Mouse (Mus musculus) thymus, postnatal 10 days (tissue): ENCODE results near the gene Clec16a.

Experiments
- DNase-seq, 2 experiments: peaks; one replicate each; pipeline ENCODE4 v3.0.0; 2021; ENCODE audit warnings: low spot score in 2 of 2

Clec16a gene

DNA sequence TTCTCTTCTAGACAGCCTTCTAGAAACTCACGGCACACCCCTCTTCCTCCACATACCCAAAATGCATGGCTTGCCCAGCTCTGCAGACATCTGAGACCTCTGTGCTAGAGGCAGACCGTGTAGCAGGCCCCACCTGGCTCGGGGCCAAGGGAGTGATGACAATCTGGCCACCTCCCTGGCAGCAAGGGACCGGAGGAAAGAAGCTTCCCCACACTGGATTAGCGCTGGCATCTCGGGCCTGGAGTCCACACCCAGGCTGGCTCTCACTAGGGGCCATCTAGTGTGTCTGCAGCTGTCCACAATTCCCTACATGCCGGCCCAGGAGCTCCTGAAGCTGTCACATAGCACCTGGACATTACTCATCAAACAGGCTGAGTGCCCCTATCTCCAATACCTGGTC lies 10.6 kb upstream of the Clec16a start:
- no peak for DNase-seq

GRCm38 (mm10) chr16:10536323-10536722 lies 8.8 kb upstream of the Clec16a start:
- no peak for DNase-seq

GRCm38 (mm10) chr16:10536961-10537360 lies 8.2 kb upstream of the Clec16a start:
- no peak for DNase-seq

GRCm38 (mm10) chr16:10540763-10541597 lies 4.2 kb upstream of the Clec16a start:
- no peak for DNase-seq

- DNase-seq: no peak
Measured at GRCm38 (mm10) chr16:10541598-10541930, 3.6 kb upstream of the Clec16a start.

GRCm38 (mm10) chr16:10542266-10542665 lies 2.9 kb upstream of the Clec16a start:
- peak in 1 of 2 experiments; percentile 20 for DNase-seq

- peak; percentile 93 to 96 for DNase-seq
Measured at GRCm38 (mm10) chr16:10542698-10543365, 2.3 kb upstream of the Clec16a start, which contains the start of gene Dexi. Gene Dexi, minus strand, starts transcription at chr16:10543054.

GRCm38 (mm10) chr16:10546865-10547264 lies 1.7 kb downstream of the Clec16a start:
- DNase-seq: no peak

DNA sequence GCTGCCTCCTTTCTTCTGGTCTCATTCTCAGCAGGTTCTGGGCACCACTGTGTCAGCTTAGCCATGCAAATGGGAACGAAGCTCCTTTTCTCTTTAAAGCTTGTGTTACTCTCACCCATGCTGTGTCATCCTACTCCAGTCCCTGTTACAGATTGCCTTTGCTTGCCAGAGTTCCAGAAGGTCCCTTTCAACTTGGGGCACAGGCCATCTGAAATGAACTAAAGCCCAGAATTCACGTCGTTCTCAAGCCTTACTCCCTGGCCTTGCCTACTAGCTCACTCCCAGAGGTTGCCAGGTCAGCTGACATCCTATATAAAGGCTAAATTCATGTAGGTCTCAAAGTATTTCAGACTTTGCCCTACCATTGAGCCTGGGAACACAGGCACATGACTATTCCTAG lies 3.8 kb downstream of the Clec16a start:
- no peak for DNase-seq

DNA sequence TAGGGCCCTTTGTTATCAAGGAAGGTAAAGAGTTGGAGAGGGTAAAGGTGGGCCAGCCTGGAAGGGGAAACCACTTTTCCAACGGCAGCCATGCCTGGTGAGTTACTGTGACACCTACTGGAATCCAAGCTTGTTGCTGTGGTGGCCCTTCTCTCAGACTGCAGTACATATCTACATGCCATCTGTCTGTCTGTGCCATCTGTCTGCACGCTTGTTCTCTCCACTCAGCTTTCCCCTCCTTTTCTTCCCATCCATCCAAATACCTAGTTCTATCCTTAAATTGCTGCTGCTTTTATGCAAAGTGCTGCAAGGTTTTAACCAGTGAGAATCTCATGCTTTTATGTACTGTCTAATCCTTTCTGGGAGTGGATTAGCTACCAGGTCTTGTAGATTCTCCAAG lies 4.5 kb downstream of the Clec16a start:
- DNase-seq: no peak

- no peak for DNase-seq
Measured at GRCm38 (mm10) chr16:10551592-10551991, 6.5 kb downstream of the Clec16a start.

DNA sequence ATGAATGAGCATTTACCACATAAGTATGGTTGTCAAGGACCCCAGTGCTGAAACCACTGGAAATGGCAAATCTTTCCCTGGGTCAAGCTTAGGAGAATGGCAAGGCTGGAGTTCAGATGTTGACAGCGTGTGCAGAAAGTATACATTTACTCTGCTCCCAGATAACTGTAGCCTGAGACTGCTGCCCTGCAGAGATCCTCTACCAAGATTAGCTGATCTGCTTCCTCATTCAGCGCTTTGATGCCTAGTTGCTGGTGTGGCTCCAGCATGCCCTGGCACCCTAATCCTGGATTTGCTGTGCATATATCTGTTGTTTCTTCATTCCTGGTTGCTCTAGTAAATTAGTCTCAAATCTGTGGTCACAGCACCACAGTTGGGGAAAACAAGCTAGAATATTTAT lies 8.7 kb downstream of the Clec16a start:
- DNase-seq: no peak

DNA sequence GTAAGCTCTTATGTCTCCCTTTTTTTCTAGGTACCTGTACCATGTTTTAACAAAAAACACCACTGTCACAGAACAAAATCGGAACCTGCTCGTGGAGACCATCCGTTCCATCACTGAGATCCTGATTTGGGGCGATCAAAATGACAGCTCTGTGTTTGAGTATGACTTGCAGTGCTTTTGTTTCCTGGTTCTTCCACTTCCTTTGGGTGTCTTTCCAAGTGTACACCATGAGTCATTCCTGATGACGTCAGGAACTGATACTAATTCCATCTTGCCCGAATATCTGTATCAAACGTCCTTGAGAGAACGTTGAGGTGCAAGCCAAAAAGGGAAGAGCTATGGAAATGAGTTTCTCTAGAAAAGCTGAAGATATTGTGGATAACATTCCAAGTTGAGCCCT lies 14.9 kb downstream of the Clec16a start:
- DNase-seq: no peak

DNA sequence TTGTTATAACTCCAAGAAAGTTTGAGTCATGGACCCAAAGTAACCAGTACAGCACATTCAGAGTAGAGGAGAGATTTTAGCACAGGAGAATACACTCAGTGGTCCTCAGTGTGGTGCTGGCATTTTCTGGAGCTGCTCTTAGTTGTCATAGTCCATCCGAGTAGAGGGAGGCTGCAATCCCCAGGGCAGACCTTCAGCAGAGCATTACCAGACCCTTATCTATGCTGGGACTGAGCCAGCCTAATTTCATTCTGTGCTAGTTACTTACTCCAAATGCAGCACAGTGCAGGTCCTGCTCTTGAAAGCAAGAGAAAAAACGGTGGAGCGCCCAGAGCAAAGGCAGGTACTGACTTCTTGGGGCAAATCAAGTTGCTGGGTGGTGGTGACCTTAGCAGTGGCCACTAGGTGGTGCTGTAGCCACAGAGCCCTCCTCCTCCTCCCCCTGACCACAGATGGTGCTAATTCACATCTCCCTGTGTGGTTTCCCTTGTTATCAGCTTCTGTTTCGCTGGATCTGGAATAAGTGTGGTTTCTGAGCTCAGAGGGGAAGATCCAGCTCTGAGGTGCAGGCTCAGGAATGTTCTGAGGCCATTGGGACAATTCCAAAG lies 20.2 kb downstream of the Clec16a start:
- DNase-seq: peak; percentile 60 to 81

DNA sequence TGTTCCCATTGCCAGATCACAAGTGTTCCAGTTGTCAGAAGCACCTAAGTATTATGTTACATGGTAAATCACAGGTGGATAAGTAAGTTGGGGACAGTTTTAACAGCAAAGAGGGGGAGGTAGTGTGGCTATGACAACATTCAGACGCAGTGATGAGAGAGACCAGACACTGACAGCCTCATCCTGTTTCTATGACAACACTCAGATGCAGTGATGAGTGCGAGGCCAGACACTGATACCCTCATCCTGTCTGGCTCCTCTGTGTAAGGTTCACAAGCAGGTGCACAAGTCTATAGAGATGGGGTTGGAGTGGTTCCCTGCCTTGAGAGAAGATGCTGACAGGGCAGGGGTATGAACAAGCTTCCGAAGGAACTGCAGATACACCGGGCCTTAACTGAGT lies 22.0 kb downstream of the Clec16a start:
- DNase-seq: no peak

GRCm38 (mm10) chr16:10569809-10570395 lies 24.8 kb downstream of the Clec16a start:
- peak; percentile 18 to 27 for DNase-seq

- peak; percentile 43 to 79 for DNase-seq
Measured at GRCm38 (mm10) chr16:10570708-10571107, 25.6 kb downstream of the Clec16a start.

GRCm38 (mm10) chr16:10571820-10572219 lies 26.7 kb downstream of the Clec16a start:
- DNase-seq: peak in 1 of 2 experiments; percentile 43

DNA sequence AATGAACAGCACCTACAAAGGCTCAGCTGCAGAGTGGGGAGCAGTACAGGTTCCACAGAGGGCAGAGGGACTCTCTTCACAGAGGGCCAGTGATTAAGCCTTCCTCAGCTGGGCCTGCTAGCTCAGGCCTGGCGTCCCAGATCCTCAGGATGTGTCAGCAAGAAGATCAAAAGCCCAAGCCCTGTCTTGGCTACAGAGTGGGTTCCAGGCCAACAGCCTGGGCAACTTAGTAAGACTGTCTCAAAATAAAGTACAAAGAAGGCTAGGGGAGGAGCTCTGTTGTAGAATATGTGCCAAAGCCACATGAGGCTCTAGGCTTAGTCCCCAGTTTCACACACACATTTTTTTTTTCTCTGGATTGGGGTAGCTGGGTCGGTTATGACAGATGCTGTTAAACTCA lies 29.8 kb downstream of the Clec16a start:
- DNase-seq: no peak

GRCm38 (mm10) chr16:10575915-10576314 lies 30.8 kb downstream of the Clec16a start:
- no peak for DNase-seq

GRCm38 (mm10) chr16:10577548-10577947 lies 32.4 kb downstream of the Clec16a start:
- no peak for DNase-seq

GRCm38 (mm10) chr16:10578376-10578775 lies 33.2 kb downstream of the Clec16a start:
- no peak for DNase-seq
